Mouse (Mus musculus) embryo, embryonic 11 days (tissue): ENCODE measurements around the gene Gm9944.

ENCODE experiments used
- DNase-seq: peaks from one replicate; pipeline ENCODE4 v3.0.0-alpha.2; 2015

Gm9944 gene

GRCm38 (mm10) chr4:144453217-144453616 is at the start of gene Gm9944:
Gene Gm9944 (minus strand): TSS chr4:144453317.
- DNase-seq = no peak

GRCm38 (mm10) chr4:144493331-144493730 is 40.2 kb upstream of the Gm9944 start:
- no peak for DNase-seq

GRCm38 (mm10) chr4:144468091-144468490 is 15.0 kb upstream of the Gm9944 start:
- no peak for DNase-seq

GRCm38 (mm10) chr4:144465206-144465605 is 12.1 kb upstream of the Gm9944 start:
- DNase-seq = no peak

- no peak for DNase-seq
Observed at GRCm38 (mm10) chr4:144463656-144464055, 10.5 kb upstream of the Gm9944 start, which contains the start of gene Aadacl3. Gene Aadacl3 (minus strand): TSS chr4:144463756.

GRCm38 (mm10) chr4:144448546-144448945 is 4.6 kb downstream of the Gm9944 start:
- no peak for DNase-seq

- no peak for DNase-seq
Observed at GRCm38 (mm10) chr4:144441582-144441981, 11.5 kb downstream of the Gm9944 start.

- DNase-seq = no peak
Observed at GRCm38 (mm10) chr4:144441095-144441494, 12.0 kb downstream of the Gm9944 start.

- no peak for DNase-seq
Observed at GRCm38 (mm10) chr4:144438672-144439071, 14.4 kb downstream of the Gm9944 start, which contains the start of gene 1700012P22Rik. Gene 1700012P22Rik (minus strand): TSS chr4:144438772.

GRCm38 (mm10) chr4:144433216-144433615 is 19.9 kb downstream of the Gm9944 start:
- no peak for DNase-seq

GRCm38 (mm10) chr4:144430723-144431122 is 22.4 kb downstream of the Gm9944 start:
- DNase-seq = no peak

- no peak for DNase-seq
Observed at GRCm38 (mm10) chr4:144428868-144429267, 24.2 kb downstream of the Gm9944 start.

- no peak for DNase-seq
Observed at GRCm38 (mm10) chr4:144424590-144424989, 28.5 kb downstream of the Gm9944 start.

- DNase-seq = no peak
Observed at GRCm38 (mm10) chr4:144420644-144421043, 32.5 kb downstream of the Gm9944 start.

GRCm38 (mm10) chr4:144408290-144408689 is 44.8 kb downstream of the Gm9944 start, which contains the start of gene Pramef12:
Gene Pramef12 (minus strand): TSS chr4:144408464.
- DNase-seq = no peak

GRCm38 (mm10) chr4:144406261-144406660 is 46.9 kb downstream of the Gm9944 start:
- DNase-seq = no peak

GRCm38 (mm10) chr4:144404456-144405086 is 48.5 kb downstream of the Gm9944 start:
- DNase-seq = peak; percentile 72
